Mouse (Mus musculus) bone marrow macrophage, adult 2 months (primary cell): ENCODE data around the gene Pogz.

Experiments
- CTCF ChIP-seq: IDR thresholded peaks from 2 replicates; pipeline ENCODE4 v1.5.1; 2012; ENCODE audit warnings: low read depth, mild to moderate bottlenecking, low read length, moderate library complexity
- POLR2A ChIP-seq: IDR thresholded peaks from 2 replicates; pipeline ENCODE4 v1.6.1; 2012; ENCODE audit warnings: mild to moderate bottlenecking, low read depth, low read length, borderline replicate concordance

DNA sequence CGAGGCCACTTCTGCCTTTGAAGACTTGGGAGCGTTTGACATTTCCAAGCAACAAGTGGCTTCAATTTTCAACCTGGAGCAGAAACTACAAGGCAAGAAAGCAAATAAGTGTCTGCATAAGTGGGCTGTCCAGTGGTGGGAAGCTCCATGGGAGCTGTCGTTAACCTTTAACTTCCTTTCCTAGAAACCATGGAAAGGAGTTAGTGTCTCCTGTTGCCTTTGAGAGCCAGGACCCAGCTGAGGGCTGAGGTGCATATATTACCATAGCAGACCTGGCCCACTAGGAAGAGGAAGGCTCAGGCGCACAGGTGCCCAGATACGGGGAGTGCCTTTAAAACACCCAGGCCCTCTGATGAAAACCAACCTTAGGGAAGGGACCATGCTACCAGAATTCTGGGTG is 4.7 kb upstream of the Pogz start:
- TF ChIP-seq POLR2A: no peak
- no peak for TF ChIP-seq CTCF
